Mouse (Mus musculus) spleen, adult 2 months (tissue): ENCODE results near the gene Cyp2s1. TPM values are rescaled to one million over a fixed set of nuclear protein-coding genes. Genes with fewer than 3 reads are reported as not detected.

Experiments
- DNase-seq, 2 experiments: peaks; one replicate each; pipeline versions ENCODE4 v3.0.0 to v3.0.0-alpha.2; 2012 to 2021; ENCODE audit warnings: low spot score in 2 of 2, low read depth in 1 of 2
- H3K27ac ChIP-seq: fragments of 200-500 bp; 2 replicates; pipeline ENCODE4 v1.5.1; 2012; ENCODE audit warnings: low read length, inconsistent platforms; ENCODE audit not compliant: insufficient read depth
- H3K27me3 ChIP-seq: fragments of 200-500 bp; 2 replicates; pipeline ENCODE4 v1.6.1; 2012; ENCODE audit warnings: mild to moderate bottlenecking, moderate library complexity, low read length, inconsistent platforms; ENCODE audit not compliant: control insufficient read depth, insufficient read depth
- H3K36me3 ChIP-seq: fragments of 200-500 bp; 2 replicates; pipeline ENCODE4 v1.6.1; 2012; ENCODE audit warnings: mild to moderate bottlenecking, low read length, inconsistent platforms; ENCODE audit not compliant: control insufficient read depth, insufficient read depth
- H3K4me1 ChIP-seq: fragments of 200-500 bp; 2 replicates; pipeline ENCODE4 v1.6.1; 2011; ENCODE audit warnings: inconsistent platforms; ENCODE audit not compliant: control insufficient read depth, insufficient read depth, insufficient read length
- H3K4me3 ChIP-seq: fragments of 200-500 bp; 2 replicates; pipeline ENCODE4 v1.5.1; 2011; ENCODE audit warnings: mild to moderate bottlenecking, inconsistent platforms; ENCODE audit not compliant: insufficient read depth, insufficient read length; ENCODE audit errors: extremely low read depth
- CTCF ChIP-seq: fragments of 200-500 bp; IDR thresholded peaks from 2 replicates; pipeline ENCODE4 v1.5.1; 2011; ENCODE audit warnings: mild to moderate bottlenecking, inconsistent platforms; ENCODE audit not compliant: insufficient read depth, insufficient read length, insufficient replicate concordance; ENCODE audit errors: extremely low read depth
- POLR2A ChIP-seq: fragments of 200-500 bp; IDR thresholded peaks from 2 replicates; pipeline ENCODE4 v1.6.1; 2011; ENCODE audit warnings: low read depth, low read length, inconsistent platforms
- WGBS: fragments of 180-500 bp; shearing (Covaris S2); methylation state at CpG from one replicate; pipeline ENCODE4 v1.1.7; 2018; 5-methylcytosine and 5-hydroxymethylcytosine counted together
- polyA plus RNA-seq: library from polyadenylated mRNA; depleted of rRNA; stranded (reverse); fragments of >200 nt; gene quantifications from 2 replicates; pipeline ENCODE4 v1.2.3, GENCODE M21; 2012

The Cyp2s1 gene
- polyA plus RNA-seq, 1 experiment, result 2.9 TPM

DNA sequence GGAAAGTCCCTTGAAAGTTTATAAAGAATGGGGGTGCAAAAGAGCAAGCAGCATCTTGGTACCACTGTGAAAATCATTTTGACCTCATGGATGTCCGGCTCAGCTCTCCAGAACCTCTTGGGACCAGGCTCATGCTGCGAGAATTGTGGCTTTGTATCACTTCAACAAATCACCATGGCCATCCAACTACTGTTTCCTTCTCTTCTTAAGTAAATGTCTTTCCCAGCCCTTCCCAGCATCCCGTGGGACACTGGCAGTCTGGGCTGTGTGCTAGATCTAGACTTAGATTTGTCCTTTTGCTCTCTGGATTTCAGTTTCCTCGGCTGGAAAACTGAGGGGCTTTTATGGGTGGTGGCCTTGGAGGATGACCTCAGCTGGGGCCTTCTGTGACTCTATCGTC, 48.5 kb downstream of the Cyp2s1 start:
- H3K4me1 ChIP-seq, result no peaks in the 10 kb centered on the region; the same call in 1 of the 2 replicates
- TF ChIP-seq POLR2A (no peak), CTCF (no peak)
- no peaks in the 10 kb centered on the region for H3K36me3 ChIP-seq
- no peak for DNase-seq
- WGBS, result 87% methylated on average over 5 of the region's 5 CpGs
- H3K4me3 ChIP-seq, result no peak overlapping the region
- no peak overlapping the region for H3K27ac ChIP-seq
- H3K27me3 ChIP-seq, result no peaks in the 10 kb centered on the region

GRCm38 (mm10) chr7:25766108-25766507, 50.6 kb downstream of the Cyp2s1 start:
- WGBS, result 79% methylated on average over 6 of the region's 6 CpGs
- TF ChIP-seq CTCF (no peak), POLR2A (no peak)
- no peaks in the 10 kb centered on the region for H3K27me3 ChIP-seq

DNA sequence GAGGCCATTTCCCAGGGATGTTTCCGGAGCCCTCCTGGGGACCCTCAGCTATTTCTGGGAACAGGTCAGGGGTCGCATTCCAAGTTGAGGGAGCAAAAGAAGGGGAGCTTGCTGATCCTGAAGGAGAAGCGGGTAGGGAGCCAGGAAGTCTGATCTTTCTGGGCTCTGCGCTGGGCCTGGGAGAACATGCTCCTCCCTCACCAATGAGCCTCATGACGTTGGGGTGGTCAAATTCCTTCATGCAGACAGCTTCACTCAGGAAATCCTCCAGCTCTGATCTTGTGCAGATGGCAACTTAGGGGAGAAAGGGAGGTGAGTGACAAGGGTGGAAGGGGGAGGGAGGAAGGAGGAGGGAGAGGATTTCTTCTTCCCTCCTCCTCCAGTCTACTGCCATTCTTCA, 52.5 kb downstream of the Cyp2s1 start:
- peak overlapping the region; percentile 34; the same call in 1 of the 2 replicates for H3K27ac ChIP-seq

More at GRCm38 (mm10) chr7:25766108-25766507, 50.6 kb downstream of the Cyp2s1 start:
- H3K4me3 ChIP-seq, result no peak overlapping the region
- H3K4me1 ChIP-seq, result no peaks in the 10 kb centered on the region; the same call in 1 of the 2 replicates
- H3K27ac ChIP-seq, result peak overlapping the region; percentile 36; the same call in 1 of the 2 replicates
- no peak for DNase-seq
- no peaks in the 10 kb centered on the region for H3K36me3 ChIP-seq

DNA sequence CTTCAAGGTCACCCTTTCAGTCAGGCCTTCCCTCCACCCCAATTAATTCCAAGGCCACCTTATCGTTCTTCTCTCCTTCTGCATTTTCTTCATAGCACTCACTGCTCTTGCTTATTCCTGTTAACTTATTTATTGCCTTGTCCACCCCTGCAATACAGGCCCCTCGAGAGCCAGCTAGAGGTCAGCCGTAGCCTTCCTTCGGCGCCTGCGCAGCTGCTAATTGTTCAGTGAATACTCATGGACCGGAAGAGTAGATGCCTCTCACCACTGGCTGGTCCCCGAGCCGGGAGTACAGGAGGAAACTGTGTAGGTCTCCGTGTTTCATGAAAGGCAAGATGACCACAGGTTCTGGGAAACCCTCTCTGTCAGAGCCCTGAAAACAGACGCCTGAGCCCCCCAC, 53.0 kb downstream of the Cyp2s1 start:
- Histone ChIP-seq H3K4me1 (no peaks in the 10 kb centered on the region; the same call in 1 of the 2 replicates), H3K27ac (peak overlapping the region; percentile 34; the same call in 1 of the 2 replicates), H3K27me3 (no peaks in the 10 kb centered on the region), H3K4me3 (no peak overlapping the region), H3K36me3 (no peaks in the 10 kb centered on the region)
- DNase-seq, result no peak
- 74% methylated on average over 11 of the region's 11 CpGs for WGBS
- TF ChIP-seq POLR2A (no peak), CTCF (no peak)

More for the DNA sequence above, 52.5 kb downstream of the Cyp2s1 start:
- no peak for TF ChIP-seq CTCF
- TF ChIP-seq POLR2A, result no peak
- Histone ChIP-seq H3K4me1 (no peaks in the 10 kb centered on the region; the same call in 1 of the 2 replicates), H3K27me3 (no peaks in the 10 kb centered on the region), H3K4me3 (no peak overlapping the region), H3K36me3 (no peaks in the 10 kb centered on the region)
- WGBS, result 56% methylated on average over 5 of the region's 5 CpGs
- no peak for DNase-seq

DNA sequence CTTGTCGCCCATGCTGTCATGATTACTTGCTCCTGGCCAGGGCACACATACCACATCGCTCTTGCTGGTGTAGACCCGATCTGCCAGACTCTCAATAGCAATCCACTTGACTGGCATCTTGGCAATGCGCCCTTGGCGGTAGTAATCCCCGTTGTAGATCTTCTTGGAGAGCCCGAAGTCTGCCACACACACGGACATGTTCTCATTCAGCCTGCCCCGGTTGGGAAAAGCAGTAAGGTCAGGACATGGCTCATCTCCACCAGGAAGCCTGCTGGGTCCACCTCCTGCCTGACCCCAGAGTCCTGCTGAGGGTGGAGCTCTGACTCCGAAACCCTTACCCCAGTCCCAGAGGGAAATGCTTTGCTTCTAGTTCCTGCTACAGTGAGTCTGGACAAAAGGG, 55.4 kb downstream of the Cyp2s1 start:
- TF ChIP-seq CTCF (no peak), POLR2A (no peak)
- no peaks in the 10 kb centered on the region for H3K36me3 ChIP-seq
- WGBS, result 90% methylated on average over 10 of the region's 10 CpGs
- no peak for DNase-seq
- H3K27ac ChIP-seq, result no peak overlapping the region
- no peaks in the 10 kb centered on the region; the same call in 1 of the 2 replicates for H3K4me1 ChIP-seq
- no peaks in the 10 kb centered on the region for H3K27me3 ChIP-seq
- H3K4me3 ChIP-seq, result no peak overlapping the region

GRCm38 (mm10) chr7:25756011-25756410, 60.7 kb downstream of the Cyp2s1 start:
- WGBS, result 1% methylated on average over 18 of the region's 18 CpGs
- H3K4me3 ChIP-seq, result peak overlapping the region; percentile 55; the same call in 1 of the 2 replicates
- DNase-seq, result peak; percentile 90 to 91
- TF ChIP-seq POLR2A (peak; percentile 31; the same call in 1 of the 2 replicates), CTCF (peak; percentile 77; the same call in 1 of the 2 replicates)
- H3K27ac ChIP-seq, result peak overlapping the region; percentile 85
- H3K27me3 ChIP-seq, result no peaks in the 10 kb centered on the region
- peaks cover 15% of the 10 kb centered on the region; the same call in 1 of the 2 replicates for H3K4me1 ChIP-seq
- H3K36me3 ChIP-seq, result no peaks in the 10 kb centered on the region

- Histone ChIP-seq H3K36me3 (peaks cover 2% of the 10 kb centered on the region), H3K27ac (peak overlapping the region; percentile 85), H3K27me3 (no peaks in the 10 kb centered on the region), H3K4me1 (peaks cover 15% of the 10 kb centered on the region; the same call in 1 of the 2 replicates), H3K4me3 (peak overlapping the region; percentile 55)
- TF ChIP-seq POLR2A, result no peak
- no peak for TF ChIP-seq CTCF
- DNase-seq, result peak in 1 of 2 experiments; percentile 45
- under 1% methylated on average over 15 of the region's 15 CpGs for whole genome bisulfite sequencing
Measured at GRCm38 (mm10) chr7:25755468-25755833, 61.3 kb downstream of the Cyp2s1 start.
